Mouse (Mus musculus): ENCODE data around the gene Ddx59.

Gene Ddx59

GRCm38 (mm10) chr1:136449541-136449940, 34.5 kb downstream of the Ddx59 start:
- DNase-seq (ENCODE audit: low read depth) = no peak

GRCm38 (mm10) chr1:136450206-136450605, 35.1 kb downstream of the Ddx59 start:
- no peak for DNase-seq (ENCODE audit: low read depth)

GRCm38 (mm10) chr1:136452421-136452820, 37.4 kb downstream of the Ddx59 start:
- DNase-seq (ENCODE audit: low read depth) = no peak

GRCm38 (mm10) chr1:136455756-136456585, 40.9 kb downstream of the Ddx59 start:
- DNase-seq (ENCODE audit: low read depth) = no peak

GRCm38 (mm10) chr1:136456741-136457140, 41.7 kb downstream of the Ddx59 start:
- no peak for DNase-seq (ENCODE audit: low read depth)

GRCm38 (mm10) chr1:136457403-136457802, 42.3 kb downstream of the Ddx59 start:
- no peak for DNase-seq (ENCODE audit: low read depth)

- DNase-seq (ENCODE audit: low read depth) = peak; percentile 89
These were observed 43.7 kb downstream of the Ddx59 start for GRCm38 (mm10) chr1:136458691-136459245.

GRCm38 (mm10) chr1:136462443-136462842, 47.4 kb downstream of the Ddx59 start:
- no peak for DNase-seq (ENCODE audit: low read depth)

GRCm38 (mm10) chr1:136465168-136465567, 50.1 kb downstream of the Ddx59 start:
- DNase-seq (ENCODE audit: low read depth) = peak; percentile 45

- peak; percentile 98 for DNase-seq (ENCODE audit: low read depth)
These were observed 51.2 kb downstream of the Ddx59 start, which contains the start of gene Kif14 for GRCm38 (mm10) chr1:136466143-136466811. Kif14 (plus strand) TSS chr1:136466343.

GRCm38 (mm10) chr1:136469408-136469807, 54.3 kb downstream of the Ddx59 start:
- DNase-seq (ENCODE audit: low read depth) = peak; percentile 78

GRCm38 (mm10) chr1:136470471-136470870, 55.4 kb downstream of the Ddx59 start:
- DNase-seq (ENCODE audit: low read depth) = no peak

Measured in NIH3T3 (cell line).